Mouse (Mus musculus) cortical plate, adult 2 months (tissue): ENCODE data around the gene Camsap1.
A peak's percentile ranks its signal among the peaks of the same experiment; 100 is the strongest.

ENCODE experiments used
- CTCF ChIP-seq: fragments of 200-500 bp; IDR thresholded peaks from 2 replicates; pipeline ENCODE4 v1.5.1; 2011; ENCODE audit warnings: mild to moderate bottlenecking, control low read depth, low read length; ENCODE audit not compliant: insufficient read depth; ENCODE audit errors: extremely low read depth
- POLR2A ChIP-seq: fragments of 200-500 bp; IDR thresholded peaks from 2 replicates; pipeline ENCODE4 v1.6.1; 2011; ENCODE audit warnings: mild to moderate bottlenecking, low read length, control low read depth; ENCODE audit not compliant: insufficient read depth; ENCODE audit errors: extremely low read depth

GRCm38 (mm10) chr2:26030288-26030687 lies 47.2 kb upstream of the Camsap1 start:
- TF ChIP-seq CTCF (0 out of 2 replicates have a peak, but pooled peaks have one; percentile 10), POLR2A (no peak)
